Mouse (Mus musculus) megakaryocyte, embryonic 14.5 days (primary cell): ENCODE results near the gene Ctsw. TPM values are rescaled to one million over a fixed set of nuclear protein-coding genes. Genes with fewer than 3 reads are reported as not detected.

Experiments
- H3K27me3 ChIP-seq: replicated peaks from 2 replicates; pipeline ENCODE3; 2012; ENCODE audit warnings: inconsistent platforms
- H3K36me3 ChIP-seq: replicated peaks from 2 replicates; pipeline ENCODE3; 2012; ENCODE audit warnings: low read length, inconsistent platforms, mixed read lengths
- H3K4me1 ChIP-seq: 2 replicates; pipeline ENCODE4 v1.6.1; 2012; ENCODE audit warnings: inconsistent platforms
- H3K4me3 ChIP-seq: replicated peaks from 2 replicates; pipeline ENCODE3; 2012; ENCODE audit warnings: moderate library complexity, mild to moderate bottlenecking, inconsistent platforms
- H3K9me3 ChIP-seq: 2 replicates; pipeline ENCODE4 v1.6.1; 2012; ENCODE audit warnings: inconsistent platforms
- FLI1 ChIP-seq: IDR thresholded peaks from 2 replicates; pipeline ENCODE4 v1.6.1; 2012; ENCODE audit warnings: low read length, inconsistent platforms, mixed read lengths
- GATA1 ChIP-seq: IDR thresholded peaks from 3 replicates; pipeline ENCODE4 v1.6.1; 2012; ENCODE audit warnings: mixed read lengths, low read length, inconsistent platforms, borderline replicate concordance
- polyA plus RNA-seq: library from polyadenylated mRNA; stranded (reverse); fragments of >175 nt; gene quantifications from 2 replicates; pipeline ENCODE4 v1.2.3, GENCODE M21; 2012; ENCODE audit warnings: low replicate concordance; ENCODE audit not compliant: insufficient read depth

Ctsw gene
- polyA plus RNA-seq, 1 experiment = not detected

DNA sequence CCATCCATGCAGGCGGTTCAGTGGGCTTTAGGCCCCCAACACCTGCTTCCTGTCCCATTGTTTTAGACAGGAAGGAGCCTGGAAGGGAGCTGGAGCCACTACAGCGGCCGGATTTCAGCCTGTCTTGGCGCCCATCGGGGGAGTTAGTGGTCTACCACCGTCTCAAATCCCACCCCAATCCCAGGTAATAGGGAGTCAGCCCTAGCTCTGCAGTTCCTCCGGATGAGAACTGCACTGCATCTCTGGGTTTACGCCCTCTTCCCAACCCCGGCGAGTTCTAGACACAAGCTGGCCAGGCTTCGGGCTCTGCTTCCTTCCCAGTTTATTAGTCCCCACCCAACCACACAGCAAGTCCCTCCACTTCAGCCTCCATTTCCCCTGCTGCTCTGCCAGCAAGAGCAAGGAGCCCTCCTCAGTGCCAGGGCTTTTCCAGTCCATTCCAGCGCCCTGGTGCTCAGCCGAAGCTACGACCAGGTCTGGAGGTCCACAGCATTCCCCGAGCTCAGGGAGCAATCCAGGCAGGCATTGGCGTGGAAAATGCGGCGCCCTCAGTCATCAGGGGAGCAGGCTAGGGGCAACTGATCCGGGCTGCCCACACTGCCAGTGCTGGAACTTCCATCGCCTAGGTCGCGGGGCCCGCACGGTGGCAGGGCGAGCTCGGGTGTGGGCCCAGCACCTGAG is 11.9 kb downstream of the Ctsw start:
- peak overlapping the region; percentile 97 for H3K4me3 ChIP-seq
- no peaks in the 10 kb centered on the region for H3K9me3 ChIP-seq
- peaks cover 20% of the 10 kb centered on the region for H3K36me3 ChIP-seq
- peaks cover 4% of the 10 kb centered on the region for H3K27me3 ChIP-seq
- peaks cover 56% of the 10 kb centered on the region for H3K4me1 ChIP-seq
- TF ChIP-seq FLI1 (no peak), GATA1 (no peak)

GRCm38 (mm10) chr19:5455568-5455967 is 12.7 kb downstream of the Ctsw start:
- Histone ChIP-seq H3K36me3 (peaks cover 20% of the 10 kb centered on the region), H3K4me1 (peaks cover 50% of the 10 kb centered on the region), H3K9me3 (no peaks in the 10 kb centered on the region), H3K4me3 (peak overlapping the region; percentile 72), H3K27me3 (peaks cover 9% of the 10 kb centered on the region)
- TF ChIP-seq FLI1 (no peak), GATA1 (no peak)

DNA sequence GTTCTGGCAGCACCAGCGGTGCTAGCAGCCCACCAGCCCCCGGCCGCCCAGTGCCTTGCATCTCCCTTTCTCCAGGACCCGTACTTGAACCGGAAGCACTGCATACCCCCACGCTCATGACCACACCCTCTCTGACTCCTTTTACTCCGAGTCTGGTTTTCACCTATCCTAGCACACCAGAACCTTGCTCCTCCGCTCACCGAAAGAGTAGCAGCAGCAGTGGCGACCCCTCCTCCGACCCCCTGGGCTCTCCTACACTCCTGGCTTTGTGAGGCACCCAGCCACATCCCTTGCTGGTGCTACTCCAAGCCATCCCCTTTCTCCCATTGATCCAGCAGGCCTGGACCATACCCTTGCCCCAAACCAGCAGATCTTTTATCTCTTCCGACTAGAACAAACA is 13.3 kb downstream of the Ctsw start:
- no peak overlapping the region for H3K4me3 ChIP-seq
- no peaks in the 10 kb centered on the region for H3K9me3 ChIP-seq
- H3K27me3 ChIP-seq = peaks cover 14% of the 10 kb centered on the region
- H3K4me1 ChIP-seq = peaks cover 53% of the 10 kb centered on the region
- peaks cover 20% of the 10 kb centered on the region for H3K36me3 ChIP-seq
- no peak for TF ChIP-seq FLI1
- no peak for TF ChIP-seq GATA1

GRCm38 (mm10) chr19:5451766-5452165 is 16.5 kb downstream of the Ctsw start:
- peaks cover 64% of the 10 kb centered on the region for H3K4me1 ChIP-seq
- H3K27me3 ChIP-seq = peaks cover 44% of the 10 kb centered on the region
- TF ChIP-seq GATA1 = no peak
- TF ChIP-seq FLI1 = no peak
- no peak overlapping the region for H3K4me3 ChIP-seq
- peaks cover 20% of the 10 kb centered on the region for H3K36me3 ChIP-seq
- no peaks in the 10 kb centered on the region for H3K9me3 ChIP-seq

GRCm38 (mm10) chr19:5449673-5450072 is 18.6 kb downstream of the Ctsw start:
- TF ChIP-seq FLI1 (no peak), GATA1 (no peak)

GRCm38 (mm10) chr19:5448354-5449150 is 19.8 kb downstream of the Ctsw start:
- Histone ChIP-seq H3K27me3 (peaks cover 72% of the 10 kb centered on the region), H3K36me3 (no peaks in the 10 kb centered on the region)

More at GRCm38 (mm10) chr19:5449673-5450072, 18.6 kb downstream of the Ctsw start:
- no peaks in the 10 kb centered on the region for H3K9me3 ChIP-seq
- peaks cover 11% of the 10 kb centered on the region for H3K36me3 ChIP-seq
- H3K27me3 ChIP-seq = peaks cover 64% of the 10 kb centered on the region
- H3K4me1 ChIP-seq = peaks cover 50% of the 10 kb centered on the region
- H3K4me3 ChIP-seq = no peak overlapping the region

DNA sequence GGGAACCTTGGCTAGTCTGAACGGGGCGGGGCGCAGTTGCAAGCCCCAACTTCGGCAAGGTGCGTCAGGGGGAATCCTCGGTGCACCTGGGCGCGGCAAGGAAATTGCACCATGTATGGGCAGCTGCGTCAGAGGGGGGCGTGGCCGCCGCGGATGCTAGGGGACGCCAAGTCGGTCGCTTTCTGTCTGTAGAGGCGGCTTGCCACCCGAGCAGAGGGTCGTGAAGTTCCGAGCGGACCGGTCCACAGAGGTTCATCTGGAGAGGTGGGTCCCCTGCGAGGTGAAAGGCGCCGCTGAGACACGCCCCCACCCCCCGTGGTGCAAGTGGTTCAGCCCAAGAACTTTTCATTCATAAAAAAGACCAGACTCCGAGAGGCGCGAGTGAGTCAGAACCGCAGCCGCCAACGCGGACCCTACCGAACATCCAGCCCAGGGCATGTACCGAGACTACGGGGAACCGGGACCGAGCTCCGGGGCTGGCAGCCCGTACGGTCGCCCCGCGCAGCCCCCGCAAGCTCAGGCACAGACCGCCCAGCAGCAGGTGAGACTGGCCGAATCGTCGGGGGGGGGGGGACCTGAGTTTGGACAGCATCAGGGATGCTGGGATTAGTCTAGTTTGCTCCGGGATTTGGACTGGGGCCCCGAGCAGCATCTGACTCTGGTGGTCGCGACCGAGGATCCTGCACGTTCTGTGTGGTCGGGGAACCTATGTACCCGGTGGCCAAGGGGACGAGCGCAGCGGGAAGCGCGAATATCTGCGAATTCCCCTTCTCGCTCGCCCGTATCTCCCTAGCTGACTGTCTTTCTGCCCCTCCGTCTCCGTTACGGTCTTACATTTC is 20.6 kb downstream of the Ctsw start, which contains the start of gene Fosl1:
Gene Fosl1 (plus strand): TSS at position 33 of the 839 bp plus-strand sequence.
- H3K9me3 ChIP-seq = no peaks in the 10 kb centered on the region
- peaks cover 51% of the 10 kb centered on the region for H3K4me1 ChIP-seq
- peaks cover 72% of the 10 kb centered on the region for H3K27me3 ChIP-seq
- H3K4me3 ChIP-seq = peak within 1 kb of the TSS; percentile 93
- H3K36me3 ChIP-seq = no peaks in the 10 kb centered on the region
- TF ChIP-seq GATA1 = no peak
- no peak for TF ChIP-seq FLI1

More at GRCm38 (mm10) chr19:5448354-5449150, 19.8 kb downstream of the Ctsw start:
- Histone ChIP-seq H3K9me3 (no peaks in the 10 kb centered on the region), H3K4me1 (peaks cover 51% of the 10 kb centered on the region), H3K4me3 (peak overlapping the region; percentile 93)
- TF ChIP-seq GATA1 = no peak
- TF ChIP-seq FLI1 = no peak

- Histone ChIP-seq H3K27me3 (peaks cover 66% of the 10 kb centered on the region), H3K4me1 (peaks cover 46% of the 10 kb centered on the region), H3K36me3 (no peaks in the 10 kb centered on the region), H3K4me3 (no peak overlapping the region), H3K9me3 (no peaks in the 10 kb centered on the region)
- TF ChIP-seq GATA1 = no peak
- TF ChIP-seq FLI1 = no peak
These were observed 22.6 kb downstream of the Ctsw start for GRCm38 (mm10) chr19:5445747-5446146.

DNA sequence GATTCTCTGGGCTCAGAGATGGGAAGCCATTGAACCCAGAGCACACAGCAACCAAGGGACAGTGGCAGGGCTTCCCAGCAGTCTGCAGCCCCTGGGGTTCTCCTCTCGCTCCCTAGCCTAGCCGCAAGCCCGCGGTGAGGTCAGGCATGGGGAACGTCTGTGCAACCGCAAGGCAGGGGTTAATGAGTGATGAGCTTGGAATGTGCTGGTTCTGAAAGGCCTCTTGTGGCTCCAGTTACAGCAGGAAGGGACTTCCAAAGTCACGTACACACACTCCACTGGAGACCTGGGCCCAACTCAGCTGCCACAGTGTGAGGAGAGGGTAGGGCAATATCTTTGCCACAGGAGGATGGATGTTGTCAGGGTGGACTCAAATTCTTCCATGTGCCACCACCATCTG is 23.4 kb downstream of the Ctsw start:
- peaks cover 7% of the 10 kb centered on the region for H3K9me3 ChIP-seq
- H3K27me3 ChIP-seq = peaks cover 63% of the 10 kb centered on the region
- no peak overlapping the region for H3K4me3 ChIP-seq
- peaks cover 40% of the 10 kb centered on the region for H3K4me1 ChIP-seq
- TF ChIP-seq GATA1 (no peak), FLI1 (no peak)
- H3K36me3 ChIP-seq = no peaks in the 10 kb centered on the region
